Mouse (Mus musculus): ENCODE results near the gene Myo16.

Myo16 gene

GRCm38 (mm10) chr8:10175976-10176375 is 22.3 kb downstream of the Myo16 start:
- no peak for DNase-seq (ENCODE audit: low spot score)

- DNase-seq (ENCODE audit: low spot score) = no peak
Measured at GRCm38 (mm10) chr8:10177131-10177530, 23.4 kb downstream of the Myo16 start.

- DNase-seq (ENCODE audit: low spot score) = no peak
Measured at GRCm38 (mm10) chr8:10178986-10179385, 25.3 kb downstream of the Myo16 start.

DNA sequence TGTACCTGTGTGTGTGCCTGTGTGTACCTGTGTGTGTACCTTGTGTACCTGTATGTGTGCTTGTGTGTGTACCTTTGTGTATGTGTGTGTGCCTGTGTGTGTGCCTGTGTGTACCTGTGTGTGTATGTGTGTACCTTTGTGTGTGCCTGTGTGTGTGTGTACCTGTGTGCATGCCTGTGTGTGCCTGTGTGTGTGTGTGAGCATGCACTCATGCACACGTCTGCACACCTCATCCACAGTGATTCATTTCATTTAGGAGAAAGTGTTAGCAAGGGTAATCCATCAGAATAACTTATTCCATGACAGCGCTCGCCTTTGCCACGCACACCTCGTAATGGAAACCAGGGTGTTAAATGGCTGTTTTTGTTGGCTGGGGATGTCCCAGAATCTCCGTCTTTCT is 36.9 kb downstream of the Myo16 start:
- no peak for DNase-seq (ENCODE audit: low spot score)

GRCm38 (mm10) chr8:10198164-10198563 is 44.5 kb downstream of the Myo16 start:
- peak; percentile 21 for DNase-seq (ENCODE audit: low spot score)

- DNase-seq (ENCODE audit: low spot score) = no peak
Measured at GRCm38 (mm10) chr8:10199301-10199700, 45.6 kb downstream of the Myo16 start.

- no peak for DNase-seq (ENCODE audit: low spot score)
Measured at GRCm38 (mm10) chr8:10200042-10200441, 46.3 kb downstream of the Myo16 start.

DNA sequence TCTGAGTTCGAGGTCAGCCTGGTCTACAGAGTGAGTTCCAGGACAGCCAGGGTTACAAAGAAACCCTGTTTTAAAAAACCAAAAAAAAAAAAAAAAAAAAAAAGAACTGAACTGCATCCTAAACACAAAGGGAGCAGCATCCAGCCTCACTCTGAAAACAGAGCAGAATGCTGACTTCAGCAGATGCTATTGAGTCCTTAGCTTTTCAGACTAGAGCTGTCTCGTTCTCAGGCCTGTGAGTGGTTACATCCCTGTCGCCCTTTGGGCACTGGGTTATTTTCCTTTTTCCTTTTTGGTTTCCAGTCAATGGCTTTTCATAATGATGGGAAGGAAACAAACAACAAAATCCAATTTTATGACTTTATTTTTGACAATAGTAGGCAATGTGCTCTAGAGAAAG is 61.3 kb downstream of the Myo16 start:
- no peak for DNase-seq (ENCODE audit: low spot score)

DNA sequence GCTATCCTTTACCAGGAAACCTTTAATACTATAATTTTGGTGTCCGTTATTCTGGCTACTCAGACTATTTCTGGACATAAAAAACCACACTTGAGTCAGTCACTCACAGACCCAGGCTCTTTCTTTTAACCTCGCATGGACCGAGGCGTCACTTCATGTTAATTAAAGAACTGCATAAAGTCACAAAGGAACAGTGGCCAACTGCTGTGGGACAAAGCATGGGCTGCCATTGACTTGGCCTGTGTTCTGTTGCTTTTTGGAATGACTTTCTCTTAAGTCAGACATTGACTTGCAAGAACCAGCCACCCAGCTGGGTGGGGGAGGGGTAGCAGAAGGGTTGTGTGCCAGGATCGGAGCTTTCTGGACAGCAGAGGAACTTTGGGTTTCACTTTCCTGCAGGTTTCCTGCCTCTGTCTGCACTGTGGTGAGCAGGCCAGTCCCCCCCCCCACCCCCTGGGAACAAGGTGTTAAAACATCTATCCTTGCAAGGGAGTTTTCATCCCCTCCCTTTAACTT is 66.1 kb downstream of the Myo16 start:
- no peak for DNase-seq (ENCODE audit: low spot score)

- no peak for DNase-seq (ENCODE audit: low spot score)
Measured at GRCm38 (mm10) chr8:10222770-10223169, 69.1 kb downstream of the Myo16 start.

DNA sequence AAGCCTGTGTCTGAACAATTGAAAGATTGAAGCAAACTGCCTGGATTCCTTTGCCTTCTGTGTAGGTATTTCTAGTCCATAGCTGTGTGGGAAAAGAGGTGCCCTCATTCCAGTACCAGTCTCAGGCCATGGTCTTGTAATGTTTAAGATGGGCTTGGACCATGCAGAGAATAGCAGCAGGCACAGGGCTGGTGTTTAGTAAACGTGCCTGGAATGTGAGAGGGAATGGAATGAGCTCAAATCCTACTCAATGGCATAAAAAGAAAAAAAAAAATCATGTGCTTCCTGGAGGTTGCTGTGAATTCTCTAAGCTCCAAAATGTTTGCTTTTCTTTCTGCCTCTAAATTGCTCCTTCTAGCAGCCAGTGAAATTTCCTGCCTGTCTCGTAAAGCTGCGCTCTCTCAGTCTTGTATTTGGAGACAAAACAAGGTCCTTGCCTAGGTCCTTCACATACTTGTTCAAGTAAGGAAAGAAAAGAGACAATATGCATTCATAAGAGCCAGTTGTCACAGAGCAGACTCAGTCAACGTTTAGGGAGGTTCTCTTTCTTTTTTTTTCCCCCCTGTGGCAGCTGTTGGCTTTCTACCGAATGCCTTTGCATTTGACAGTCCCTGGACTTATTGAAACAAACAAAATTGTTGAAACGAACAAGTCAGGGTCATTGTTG is 70.0 kb downstream of the Myo16 start:
- DNase-seq (ENCODE audit: low spot score) = no peak

GRCm38 (mm10) chr8:10224305-10224971 is 70.7 kb downstream of the Myo16 start:
- DNase-seq (ENCODE audit: low spot score) = no peak

DNA sequence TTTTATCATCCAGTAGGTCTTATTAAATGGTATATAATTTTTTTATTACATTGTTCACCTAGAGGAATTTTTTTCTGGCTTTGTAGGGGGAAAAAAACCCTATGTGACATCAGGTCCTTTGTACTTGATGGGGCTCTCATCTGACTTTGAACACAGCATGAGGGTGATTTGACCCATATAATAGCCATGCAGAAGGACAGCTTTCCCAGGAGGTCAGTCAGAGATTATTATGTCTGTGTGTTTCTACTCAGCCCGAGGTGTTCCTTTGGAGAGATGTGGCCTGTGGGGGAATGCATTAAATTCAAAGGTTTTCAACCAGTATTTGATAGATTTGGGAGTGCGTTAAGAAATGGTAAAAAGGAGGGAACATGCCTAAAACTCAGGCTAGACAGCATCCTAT is 71.3 kb downstream of the Myo16 start:
- DNase-seq (ENCODE audit: low spot score) = no peak

DNA sequence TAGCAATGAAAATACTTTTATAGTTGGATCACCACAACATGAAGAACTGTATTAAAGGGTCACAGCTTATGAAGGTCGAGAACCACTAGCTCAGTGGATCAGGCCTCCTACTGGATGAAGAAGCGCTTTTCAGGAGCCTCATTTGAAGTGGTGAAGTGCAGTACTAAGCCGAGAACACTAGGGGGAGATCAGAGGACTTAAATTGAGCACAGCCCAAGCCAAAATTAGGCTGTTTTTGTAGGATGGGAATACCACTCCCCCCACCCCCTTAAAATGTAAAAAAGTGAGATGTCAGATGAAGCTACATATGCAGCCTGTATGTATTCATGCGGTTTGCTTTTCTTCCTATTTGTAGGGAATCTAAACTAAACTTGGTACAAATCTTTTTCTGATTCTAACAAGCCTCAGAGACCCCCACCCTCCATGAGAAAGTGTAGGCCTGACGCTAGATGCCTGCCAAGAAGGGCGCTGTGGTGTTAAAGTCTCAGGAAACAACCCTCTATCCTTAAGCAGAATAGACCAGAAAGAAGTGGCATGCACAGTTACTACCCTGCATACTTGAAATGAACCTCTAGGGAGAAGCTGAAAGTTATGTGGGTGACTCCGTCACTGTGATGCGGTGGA is 77.1 kb downstream of the Myo16 start:
- peak; percentile 41 for DNase-seq (ENCODE audit: low spot score)

DNA sequence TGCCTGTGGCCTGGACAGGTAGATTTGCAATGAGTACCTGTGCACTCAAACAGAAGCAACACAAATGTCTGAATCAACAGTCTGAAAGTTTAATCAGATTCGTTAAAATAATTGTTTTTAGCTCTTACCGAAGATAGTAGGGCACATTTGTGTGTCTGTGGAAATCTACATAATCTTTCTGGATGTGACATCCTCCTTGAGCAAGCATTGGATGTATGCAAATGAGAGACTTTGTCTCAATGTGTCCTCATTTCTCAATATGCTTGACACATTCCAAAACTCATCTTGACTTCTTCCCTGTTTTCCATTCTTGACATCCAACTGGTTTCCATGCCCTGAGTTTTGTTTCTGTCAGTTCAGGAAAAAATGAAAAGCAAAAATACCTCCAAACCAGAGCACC is 80.8 kb downstream of the Myo16 start:
- DNase-seq (ENCODE audit: low spot score) = no peak

- DNase-seq (ENCODE audit: low spot score) = no peak
Measured at GRCm38 (mm10) chr8:10243344-10243743, 89.6 kb downstream of the Myo16 start.

- DNase-seq (ENCODE audit: low spot score) = no peak
Measured at GRCm38 (mm10) chr8:10249156-10249555, 95.4 kb downstream of the Myo16 start.

DNA sequence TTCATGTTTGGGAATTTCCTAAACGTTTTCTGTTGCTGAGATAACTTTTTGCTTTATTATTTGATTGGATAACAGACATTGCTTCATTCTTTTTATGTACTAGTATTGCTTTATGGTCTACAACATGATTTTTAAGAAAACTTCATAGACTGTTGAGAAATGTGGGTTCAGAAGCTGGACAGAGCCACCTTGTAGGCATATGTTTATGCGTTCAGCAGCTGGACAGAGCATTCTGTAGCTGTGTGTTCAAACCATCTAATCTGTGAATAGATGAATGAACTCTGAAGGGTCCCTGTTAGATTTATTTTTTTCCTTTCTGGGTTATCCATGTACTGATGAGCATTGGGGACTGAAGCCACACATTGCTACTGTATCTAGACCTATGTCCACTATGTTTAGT is 102.0 kb downstream of the Myo16 start:
- DNase-seq (ENCODE audit: low spot score) = no peak

GRCm38 (mm10) chr8:10256563-10256962 is 102.9 kb downstream of the Myo16 start:
- no peak for DNase-seq (ENCODE audit: low spot score)

DNA sequence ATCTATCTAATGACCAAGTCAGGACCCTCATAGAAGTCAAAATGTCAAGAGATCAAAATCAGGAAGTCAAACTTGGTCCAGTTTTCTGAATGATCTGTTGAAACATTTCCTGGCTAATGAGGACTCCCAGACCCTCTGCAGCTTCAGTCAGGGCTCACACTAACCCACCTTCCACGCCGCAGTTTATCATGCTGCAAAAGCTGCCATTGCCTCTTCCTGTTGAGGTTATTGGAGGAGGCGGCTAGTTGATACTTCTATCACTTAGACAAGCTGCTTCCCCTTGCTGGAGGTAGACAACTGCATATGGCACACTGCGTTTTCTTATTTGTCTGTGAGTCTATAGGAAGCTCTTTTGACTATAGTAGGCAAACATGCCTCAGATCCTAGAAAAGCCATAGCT is 116.4 kb downstream of the Myo16 start:
- DNase-seq (ENCODE audit: low spot score) = no peak

- DNase-seq (ENCODE audit: low spot score) = no peak
Measured at GRCm38 (mm10) chr8:10292600-10292999, 138.9 kb downstream of the Myo16 start.

- DNase-seq (ENCODE audit: low spot score) = no peak
Measured at GRCm38 (mm10) chr8:10300797-10301196, 147.1 kb downstream of the Myo16 start.

GRCm38 (mm10) chr8:10303061-10303460 is 149.3 kb downstream of the Myo16 start:
- no peak for DNase-seq (ENCODE audit: low spot score)
